Comparison of ENCODE assay signal across 25 mouse cellular contexts in the genomic region with DNA sequence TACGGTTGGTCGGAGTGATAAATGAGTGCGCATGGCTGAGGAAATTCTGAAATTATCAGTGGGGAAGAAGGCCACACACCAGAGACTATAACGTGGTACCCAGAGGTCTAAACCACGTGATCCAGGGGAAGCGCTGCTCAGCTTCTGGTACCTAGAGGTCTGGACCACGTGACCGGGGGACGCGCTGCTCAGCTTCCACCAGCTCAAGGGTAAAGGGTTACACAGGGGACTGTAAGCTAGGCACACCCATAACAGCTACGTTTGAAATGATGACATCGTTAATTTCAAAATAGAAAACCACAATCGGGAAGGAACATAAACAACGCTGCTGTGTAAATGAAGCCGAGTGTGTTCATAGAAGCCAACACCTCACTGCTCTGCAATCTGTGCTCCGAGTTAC.
"Had no signal": no experiment of that assay in that cellular context is flagged by ENCODE, and none has a peak within 500 bp of the region (broad histone marks: within the 10 kb centered on the region; RNA-seq: fewer than 3 reads in every experiment).

No protein-coding gene starts in this region.

- H3K9ac ChIP-seq: limb, embryonic 13.5 days; liver, embryonic 12.5 days; liver, embryonic 15.5 days; lung, embryonic 15.5 days; midbrain, embryonic 13.5 days; neural tube, embryonic 12.5 days; neural tube, embryonic 15.5 days had no signal

- H3K9me3 ChIP-seq: limb, embryonic 10.5 days; limb, embryonic 13.5 days; liver, embryonic 12.5 days; liver, embryonic 15.5 days; lung, embryonic 15.5 days; neural tube, embryonic 12.5 days had no signal

- H3K36me3 ChIP-seq: limb, embryonic 10.5 days; limb, embryonic 13.5 days; liver, embryonic 12.5 days; liver, embryonic 15.5 days; lung, embryonic 15.5 days; midbrain, embryonic 10.5 days; midbrain, embryonic 13.5 days; neural tube, embryonic 12.5 days; neural tube, embryonic 15.5 days had no signal

- DNase-seq: kidney, adult 2 months; kidney, postnatal 36 days; layer of hippocampus, postnatal 36 days; liver; lung, adult 18-20 months; lung, postnatal 10 days; lung, postnatal 4 days; retina, postnatal 1 day; thymus, adult 2 months; thymus, postnatal 14 days; thymus, postnatal 4 days had no signal

- H3K4me2 ChIP-seq: limb, embryonic 13.5 days; liver, embryonic 12.5 days; liver, embryonic 15.5 days; lung, embryonic 15.5 days; midbrain, embryonic 13.5 days; neural tube, embryonic 12.5 days; neural tube, embryonic 15.5 days had no signal

- H3K27me3 ChIP-seq: limb, embryonic 13.5 days; liver, embryonic 12.5 days; liver, embryonic 15.5 days; lung, embryonic 15.5 days; megakaryocyte, embryonic 14.5 days; midbrain, embryonic 13.5 days; neural tube, embryonic 12.5 days; neural tube, embryonic 15.5 days had no signal

- H3K4me1 ChIP-seq: limb, embryonic 10.5 days; limb, embryonic 13.5 days; liver, embryonic 12.5 days; liver, embryonic 15.5 days; lung, embryonic 15.5 days; megakaryocyte, embryonic 14.5 days; midbrain, embryonic 10.5 days; midbrain, embryonic 13.5 days; neural tube, embryonic 12.5 days; neural tube, embryonic 15.5 days had no signal

- H3K4me3 ChIP-seq: limb, embryonic 10.5 days; limb, embryonic 13.5 days; liver, embryonic 12.5 days; liver, embryonic 15.5 days; lung, embryonic 15.5 days; megakaryocyte, embryonic 14.5 days; midbrain, embryonic 10.5 days; midbrain, embryonic 13.5 days; neural tube, embryonic 12.5 days; neural tube, embryonic 15.5 days had no signal

- ATAC-seq: intestine, postnatal 0 days; liver, embryonic 12.5 days; midbrain, embryonic 13.5 days; midbrain, embryonic 16.5 days had no signal

- H3K27ac ChIP-seq: kidney, postnatal 0 days; limb, embryonic 10.5 days; limb, embryonic 13.5 days; liver, embryonic 12.5 days; liver, embryonic 15.5 days; lung, embryonic 15.5 days; midbrain, embryonic 10.5 days; midbrain, embryonic 13.5 days; neural tube, embryonic 12.5 days; neural tube, embryonic 15.5 days; stomach, postnatal 0 days had no signal
